Mouse (Mus musculus): Measurements from ENCODE around the gene Olfr675. TPM values are rescaled to one million over a fixed set of nuclear protein-coding genes. Genes with fewer than 3 reads are reported as not detected.
"Not testable (repeated sequence)": the region's sequence is repeated elsewhere in the genome, so short reads cannot be mapped to it uniquely, and the experiment has no call there.

The Olfr675 gene
- not detected for total RNA-seq (2021)

DNA sequence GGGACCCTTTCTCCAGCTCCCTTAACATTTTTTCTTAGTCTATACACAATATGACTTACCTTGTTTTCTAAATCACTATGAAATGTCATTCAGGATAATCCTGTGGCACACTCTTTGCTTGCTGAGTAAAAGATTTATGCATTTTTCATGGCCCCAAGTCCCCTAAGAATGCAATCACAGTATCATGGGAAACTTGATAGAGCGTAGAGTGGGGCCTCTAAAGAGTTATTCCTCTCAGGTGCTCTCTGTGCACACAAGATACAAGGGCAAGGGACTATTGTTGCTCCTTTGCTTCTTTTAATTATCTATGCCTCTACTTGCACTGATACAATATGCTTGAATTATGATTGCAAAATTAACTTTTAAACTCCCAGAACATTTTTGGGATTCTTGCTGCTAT, at the start of gene Olfr675:
Gene Olfr675, minus strand, starts transcription at position 101 of the 400 bp plus-strand sequence.
- no peak for DNase-seq (ENCODE audit: extremely low spot score in 1 of 2, low spot score in 2 of 2)
- intact Hi-C loops (cut with DNase I) = no loop called here

DNA sequence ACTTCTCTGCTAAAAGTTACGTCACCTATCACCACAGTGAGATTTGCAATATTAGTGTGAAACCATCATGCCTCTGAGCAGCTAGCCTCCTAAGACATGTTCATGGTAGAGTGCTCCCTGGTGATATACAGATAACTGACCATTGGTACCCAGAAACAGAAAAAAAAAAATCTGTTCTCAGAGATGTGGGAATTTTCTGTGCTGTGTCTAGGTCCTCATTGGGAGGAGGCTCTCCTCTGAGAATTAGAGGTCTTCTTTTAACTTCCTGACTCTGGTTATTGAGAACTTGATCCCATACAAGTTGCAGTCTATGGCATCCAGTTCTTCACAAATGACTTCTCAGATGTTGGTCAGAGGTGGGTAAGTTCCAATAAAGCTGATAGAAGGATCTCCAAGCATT, 35.9 kb upstream of the Olfr675 start, which contains the start of gene Olfr678:
Gene Olfr678, plus strand, starts transcription at position 301 of the 400 bp plus-strand sequence.
- DNase-seq (ENCODE audit: extremely low spot score in 1 of 2, low spot score in 2 of 2) = no peak
- intact Hi-C loops (cut with DNase I) = no loop called here

- no peak for DNase-seq (ENCODE audit: extremely low spot score in 1 of 2, low spot score in 2 of 2)
- intact Hi-C loops (cut with DNase I) = no loop called here
These were observed 30.7 kb upstream of the Olfr675 start for GRCm38 (mm10) chr7:105058951-105059350.

- intact Hi-C loops (cut with DNase I); DNase-seq (ENCODE audit: extremely low spot score in 1 of 2, low spot score in 2 of 2): not testable (repeated sequence)
These were observed 5.6 kb upstream of the Olfr675 start for GRCm38 (mm10) chr7:105033836-105034235.

DNA sequence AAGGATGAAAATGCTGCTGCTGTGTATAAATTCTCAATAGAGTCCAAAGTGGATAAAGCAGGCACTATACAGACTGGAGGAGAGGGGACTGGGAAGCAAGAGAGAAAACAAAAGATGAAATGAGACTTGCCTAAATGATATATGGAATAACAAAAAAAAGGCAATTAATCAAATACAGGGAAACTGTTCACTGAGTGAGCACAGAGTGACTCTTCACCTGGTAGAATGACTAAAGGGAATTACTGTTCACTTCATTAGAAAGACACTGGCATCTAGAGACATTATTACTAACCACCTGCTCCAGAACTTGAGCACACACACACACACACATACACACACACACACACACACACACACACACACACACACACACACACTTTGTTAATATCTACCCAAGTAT, 4.1 kb upstream of the Olfr675 start, which contains the start of gene Olfr676:
Gene Olfr676, plus strand, starts transcription at position 301 of the 400 bp plus-strand sequence.
- no peak for DNase-seq (ENCODE audit: extremely low spot score in 1 of 2, low spot score in 2 of 2)
- intact Hi-C loops (cut with DNase I) = no loop called here

DNA sequence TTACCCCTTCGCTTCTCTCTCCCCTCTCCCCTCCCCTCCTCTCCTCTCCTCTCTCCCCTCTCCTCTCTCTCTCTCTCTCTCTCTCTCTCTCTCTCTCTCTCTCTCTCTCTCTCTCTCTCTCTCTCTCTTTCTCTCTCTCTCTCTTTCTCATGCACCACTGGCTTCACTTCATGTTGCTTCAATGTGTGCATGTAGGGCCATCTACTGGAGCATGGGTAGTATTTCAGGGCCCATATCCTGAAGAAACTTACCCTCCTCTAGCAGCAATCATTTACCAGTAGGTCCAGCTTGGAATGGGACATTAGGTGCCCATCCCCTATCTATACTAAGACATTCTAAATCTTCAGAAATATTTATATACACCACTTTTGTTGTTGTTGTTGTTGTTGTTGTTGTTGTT, 5.7 kb downstream of the Olfr675 start:
- DNase-seq (ENCODE audit: extremely low spot score in 1 of 2, low spot score in 2 of 2) = no peak
- intact Hi-C loops (cut with DNase I) = no loop called here

GRCm38 (mm10) chr7:105001929-105002328, 26.3 kb downstream of the Olfr675 start, which contains the start of gene Olfr672:
Olfr672 (minus strand) TSS chr7:105002029.
- DNase-seq (ENCODE audit: extremely low spot score in 1 of 2, low spot score in 2 of 2) = no peak
- intact Hi-C loops (cut with DNase I) = no loop called here

- intact Hi-C loops (cut with DNase I) = no loop called here
- no peak for DNase-seq (ENCODE audit: extremely low spot score in 1 of 2, low spot score in 2 of 2)
These were observed 49.2 kb downstream of the Olfr675 start, which contains the start of gene Olfr671 for GRCm38 (mm10) chr7:104979026-104979425. Olfr671 (minus strand) TSS chr7:104979126.

GRCm38 (mm10) chr7:104972507-104972906, 55.8 kb downstream of the Olfr675 start:
- intact Hi-C loops (cut with DNase I); DNase-seq (ENCODE audit: extremely low spot score in 1 of 2, low spot score in 2 of 2): not testable (repeated sequence)

Other genes with a start within 250 kb of the Olfr675 start
- not detected for gene Usp17lb, start 185.9 kb downstream of the Olfr675 start, total RNA-seq (2021)
- not detected for gene Usp17la, start 171.5 kb downstream of the Olfr675 start, total RNA-seq (2021)
- gene Olfr665, start 150.4 kb downstream of the Olfr675 start, total RNA-seq (2021) = not detected
- not detected for gene Olfr666, start 132.5 kb downstream of the Olfr675 start, total RNA-seq (2021)
- not detected for gene Olfr667, start 107.0 kb downstream of the Olfr675 start, total RNA-seq (2021)
- gene Olfr668, start 100.4 kb downstream of the Olfr675 start, total RNA-seq (2021) = not detected
- gene Olfr669, start 94.2 kb downstream of the Olfr675 start, total RNA-seq (2021) = not detected
- not detected for gene Olfr670, start 65.8 kb downstream of the Olfr675 start, total RNA-seq (2021)
- not detected for gene Olfr671, start 49.3 kb downstream of the Olfr675 start, total RNA-seq (2021)
- not detected for gene Olfr672, start 26.4 kb downstream of the Olfr675 start, total RNA-seq (2021)
- gene Olfr676, start 4.2 kb upstream of the Olfr675 start, total RNA-seq (2021) = not detected
- not detected for gene Olfr677, start 22.9 kb upstream of the Olfr675 start, total RNA-seq (2021)
- gene Olfr678, start 36.0 kb upstream of the Olfr675 start, total RNA-seq (2021) = not detected
- not detected for gene Olfr679, start 52.7 kb upstream of the Olfr675 start, total RNA-seq (2021)
- gene Olfr680-ps1, start 64.4 kb upstream of the Olfr675 start, total RNA-seq (2021) = not detected
- gene Olfr681, start 88.4 kb upstream of the Olfr675 start, total RNA-seq (2021) = not detected
- not detected for gene Olfr683, start 118.6 kb upstream of the Olfr675 start, total RNA-seq (2021)
- gene Olfr684, start 135.2 kb upstream of the Olfr675 start, total RNA-seq (2021) = not detected
- not detected for gene Olfr685, start 157.6 kb upstream of the Olfr675 start, total RNA-seq (2021)
- gene Olfr686, start 179.0 kb upstream of the Olfr675 start, total RNA-seq (2021) = not detected

Data from left cerebral cortex, postnatal 10 days (tissue).